In genomic region chr17:27989807-27990542, GRCm38 (mm10) we compare ENCODE assay signal across 8 mouse cellular contexts.
A peak's percentile ranks its signal among the peaks of the same experiment; 100 is the strongest.
DNase-seq lines count a peak whose midpoint lies in the region; ATAC-seq lines count a peak whose summit lies in the region.

No protein-coding gene starts in this region.

- H3K9ac ChIP-seq in limb, embryonic 12.5 days (replicated peaks) = no peak overlapping the region
- no peak overlapping the region for H3K9ac ChIP-seq in stomach, embryonic 15.5 days

- peak; percentile 89 for DNase-seq in 416B (ENCODE audit: low read depth)
- DNase-seq in adrenal gland, adult 8-10 months = peak; percentile 68
- DNase-seq in embryo, embryonic 9.5 days (ENCODE audit: extremely low spot score) = peak; percentile 78
- peak; percentile 67 to 82 for DNase-seq in kidney, adult 8-10 months
- peak; percentile 92 for DNase-seq in naive thymus-derived CD4-positive, alpha-beta T cell, adult 2 months (ENCODE audit: low read depth)

- peaks cover 7% of the 10 kb centered on the region; the same call in 1 of the 2 replicates for H3K4me1 ChIP-seq in limb, embryonic 12.5 days (replicated peaks)
- H3K4me1 ChIP-seq in stomach, embryonic 15.5 days = peaks cover 4% of the 10 kb centered on the region; the same call in 1 of the 2 replicates

- H3K27ac ChIP-seq in limb, embryonic 12.5 days = no peak overlapping the region
- H3K27ac ChIP-seq in stomach, embryonic 15.5 days = no peak overlapping the region

- no peaks in the 10 kb centered on the region for H3K9me3 ChIP-seq in limb, embryonic 12.5 days
- no peaks in the 10 kb centered on the region for H3K9me3 ChIP-seq in stomach, embryonic 15.5 days

- H3K36me3 ChIP-seq in limb, embryonic 12.5 days = peaks cover 86% of the 10 kb centered on the region
- H3K36me3 ChIP-seq in stomach, embryonic 15.5 days = peaks cover 20% of the 10 kb centered on the region; the same call in 1 of the 2 replicates

- H3K27me3 ChIP-seq in limb, embryonic 12.5 days = no peaks in the 10 kb centered on the region
- H3K27me3 ChIP-seq in stomach, embryonic 15.5 days (replicated peaks) = no peaks in the 10 kb centered on the region

- H3K4me3 ChIP-seq in limb, embryonic 12.5 days (replicated peaks) = no peak overlapping the region
- H3K4me3 ChIP-seq in stomach, embryonic 15.5 days (replicated peaks) = no peak overlapping the region

- 44% methylated on average over 15 of the region's 15 CpGs for WGBS in limb, embryonic 12.5 days
- WGBS in stomach, embryonic 15.5 days = 24% methylated on average over 15 of the region's 15 CpGs

- ATAC-seq in granulocyte monocyte progenitor cell, adult 5-6 weeks (replicated peaks; ENCODE audit: poor library complexity, severe bottlenecking) = peak; percentile 80
- ATAC-seq in limb, embryonic 12.5 days (ENCODE audit: insufficient number of reproducible peaks, insufficient read depth, low FRiP score, low TSS enrichment, low read depth) = peak; percentile 23; the same call in 1 of the 2 replicates
- ATAC-seq in stomach, embryonic 15.5 days (ENCODE audit: insufficient read depth, low FRiP score, low read depth) = peak; percentile 56; the same call in 1 of the 2 replicates

- no peak overlapping the region for H3K4me2 ChIP-seq in limb, embryonic 12.5 days
- H3K4me2 ChIP-seq in stomach, embryonic 15.5 days = no peak overlapping the region

Comparison
In these comparisons a context has a peak if more than half of its experiments do, and no peak if none do; other contexts are left out.
1. ATAC-seq: peak in every context shown above with its lines; median percentile 80 in granulocyte monocyte progenitor cell, adult 5-6 weeks; 56 in stomach, embryonic 15.5 days; 23 in limb, embryonic 12.5 days.